Mouse (Mus musculus) naive thymus-derived CD4-positive, alpha-beta T cell, adult 2 months (primary cell): ENCODE measurements around the gene Olfr625-ps1.
"Not testable (repeated sequence)": the region's sequence is repeated elsewhere in the genome, so short reads cannot be mapped to it uniquely, and the experiment has no call there.

Experiments used
- DNase-seq: peaks from one replicate; pipeline ENCODE4 v3.0.0-alpha.2; 2011; ENCODE audit warnings: low read depth

Olfr625-ps1 gene

GRCm38 (mm10) chr7:103682420-103682819, at the start of gene Olfr625-ps1:
Gene Olfr625-ps1 (plus strand): TSS chr7:103682720.
- DNase-seq = no peak

GRCm38 (mm10) chr7:103636795-103637194, 45.7 kb upstream of the Olfr625-ps1 start:
- no peak for DNase-seq

- DNase-seq = no peak
Measured at GRCm38 (mm10) chr7:103642602-103643001, 39.9 kb upstream of the Olfr625-ps1 start, which contains the start of gene Olfr622. Gene Olfr622 (minus strand): TSS chr7:103642702.

- DNase-seq = no peak
Measured at GRCm38 (mm10) chr7:103644070-103644469, 38.5 kb upstream of the Olfr625-ps1 start.

- no peak for DNase-seq
Measured at GRCm38 (mm10) chr7:103663598-103663997, 18.9 kb upstream of the Olfr625-ps1 start, which contains the start of gene Olfr623. Gene Olfr623 (minus strand): TSS chr7:103663698.

- no peak for DNase-seq
Measured at GRCm38 (mm10) chr7:103671091-103671490, 11.4 kb upstream of the Olfr625-ps1 start, which contains the start of gene Olfr624. Gene Olfr624 (minus strand): TSS chr7:103671191.

GRCm38 (mm10) chr7:103699469-103699868, 16.9 kb downstream of the Olfr625-ps1 start:
- DNase-seq = no peak

- peak; percentile 15 for DNase-seq
Measured at GRCm38 (mm10) chr7:103712024-103712423, 29.5 kb downstream of the Olfr625-ps1 start.

- no peak for DNase-seq
Measured at GRCm38 (mm10) chr7:103714371-103714770, 31.9 kb downstream of the Olfr625-ps1 start, which contains the start of gene Olfr243. Gene Olfr243 (plus strand): TSS chr7:103714671.

GRCm38 (mm10) chr7:103716398-103716797, 33.9 kb downstream of the Olfr625-ps1 start:
- DNase-seq = not testable (repeated sequence)

- no peak for DNase-seq
Measured at GRCm38 (mm10) chr7:103730074-103730473, 47.6 kb downstream of the Olfr625-ps1 start, which contains the start of gene Olfr628. Gene Olfr628 (plus strand): TSS chr7:103730374.
